Mouse (Mus musculus): ENCODE results near the gene Ear1. TPM values are rescaled to one million over a fixed set of nuclear protein-coding genes. Genes with fewer than 3 reads are reported as not detected.
"Not testable (repeated sequence)": the region's sequence is repeated elsewhere in the genome, so short reads cannot be mapped to it uniquely, and the experiment has no call there.

The Ear1 gene
- total and polyA plus RNA-seq, 2 experiments from 2014 or later, result not detected

- peak overlapping the region; percentile 39 for H3K4me2 ChIP-seq (ENCODE audit: low read depth, low read length)
- H3K27ac ChIP-seq (ENCODE audit: low read depth), result no peak overlapping the region
- H3K9ac ChIP-seq (replicated peaks; ENCODE audit: low read depth, low read length), result no peak overlapping the region
- 19% methylated on average over 14 of the region's 14 CpGs for WGBS
- DNase-seq (ENCODE audit: low spot score) (no peak), ATAC-seq (ENCODE audit: insufficient read depth, low read depth) (no peak)
- H3K27me3 ChIP-seq (ENCODE audit: control insufficient read depth, insufficient read depth, low read length), result no peaks in the 10 kb centered on the region
- TF ChIP-seq CTCF (IDR thresholded peaks at IDR 0.05; ENCODE audit: low read depth) (no peak), EP300 (IDR thresholded peaks at IDR 0.05; ENCODE audit: low read depth) (no peak)
- H3K9me3 ChIP-seq (replicated peaks; ENCODE audit: control insufficient read depth, low read length), result no peaks in the 10 kb centered on the region
- no peaks in the 10 kb centered on the region for H3K4me1 ChIP-seq (ENCODE audit: control insufficient read depth, insufficient read depth)
- H3K36me3 ChIP-seq (replicated peaks; ENCODE audit: control insufficient read depth, insufficient read depth, low read length), result no peaks in the 10 kb centered on the region
- H3K4me3 ChIP-seq (ENCODE audit: low read depth, low read length), result 0 out of 2 replicates have a peak overlapping the region, but pooled peaks have one; percentile 7
Measured at GRCm38 (mm10) chr14:43796069-43796904, 79.0 kb downstream of the Ear1 start.

GRCm38 (mm10) chr14:43793811-43794210 is 81.5 kb downstream of the Ear1 start:
- not testable (repeated sequence) for DNase-seq (ENCODE audit: low spot score); H3K27ac ChIP-seq (ENCODE audit: low read depth); H3K9me3 ChIP-seq (replicated peaks; ENCODE audit: control insufficient read depth, low read length); H3K4me3 ChIP-seq (ENCODE audit: low read depth, low read length); H3K9ac ChIP-seq (replicated peaks; ENCODE audit: low read depth, low read length); H3K36me3 ChIP-seq (replicated peaks; ENCODE audit: control insufficient read depth, insufficient read depth, low read length); H3K27me3 ChIP-seq (ENCODE audit: control insufficient read depth, insufficient read depth, low read length); ATAC-seq (ENCODE audit: insufficient read depth, low read depth); H3K4me2 ChIP-seq (ENCODE audit: low read depth, low read length); H3K4me1 ChIP-seq (ENCODE audit: control insufficient read depth, insufficient read depth)
- 66% methylated on average over 5 of the region's 5 CpGs for WGBS

GRCm38 (mm10) chr14:43784645-43785044 is 90.7 kb downstream of the Ear1 start, which contains the start of gene Gm8180:
TSS of gene Gm8180 (minus strand) at chr14:43784745.
- DNase-seq (ENCODE audit: low spot score); H3K9me3 ChIP-seq (replicated peaks; ENCODE audit: control insufficient read depth, low read length); H3K4me2 ChIP-seq (ENCODE audit: low read depth, low read length); ATAC-seq (ENCODE audit: insufficient read depth, low read depth); H3K27me3 ChIP-seq (ENCODE audit: control insufficient read depth, insufficient read depth, low read length); H3K4me3 ChIP-seq (ENCODE audit: low read depth, low read length); H3K4me1 ChIP-seq (ENCODE audit: control insufficient read depth, insufficient read depth); H3K27ac ChIP-seq (ENCODE audit: low read depth); H3K9ac ChIP-seq (replicated peaks; ENCODE audit: low read depth, low read length); H3K36me3 ChIP-seq (replicated peaks; ENCODE audit: control insufficient read depth, insufficient read depth, low read length): not testable (repeated sequence)
- WGBS, result 75% methylated on average over 3 of the region's 3 CpGs

Other genes with a start within 250 kb of the Ear1 start
- not detected in 2 replicates for gene Gm8165, start 198.3 kb downstream of the Ear1 start, total RNA-seq (2014; rRNA removed; ENCODE audit: low replicate concordance)
- not detected in 2 replicates for gene Gm8165, start 198.3 kb downstream of the Ear1 start, polyA plus RNA-seq (2015; fragmentation: Nextera tagmentation; extraction: Ambion mirVana)
- 0.08 TPM in 1 of 2 replicates, not detected in the other for gene Gm7324, start 177.7 kb downstream of the Ear1 start, total RNA-seq (2014; rRNA removed; ENCODE audit: low replicate concordance)
- gene Gm7324, start 177.7 kb downstream of the Ear1 start, polyA plus RNA-seq (2015; fragmentation: Nextera tagmentation; extraction: Ambion mirVana), result 0.55 and 0.59 TPM in 2 replicates
- gene Gm16506, start 148.0 kb downstream of the Ear1 start, total RNA-seq (2014; rRNA removed; ENCODE audit: low replicate concordance), result not detected in 2 replicates
- gene Gm16506, start 148.0 kb downstream of the Ear1 start, polyA plus RNA-seq (2015; fragmentation: Nextera tagmentation; extraction: Ambion mirVana), result not detected in 2 replicates
- gene Gm6526, start 127.7 kb downstream of the Ear1 start, total RNA-seq (2014; rRNA removed; ENCODE audit: low replicate concordance), result not detected in 2 replicates
- gene Gm6526, start 127.7 kb downstream of the Ear1 start, polyA plus RNA-seq (2015; fragmentation: Nextera tagmentation; extraction: Ambion mirVana), result not detected in 2 replicates
- not detected in 2 replicates for gene Gm8180, start 90.8 kb downstream of the Ear1 start, total RNA-seq (2014; rRNA removed; ENCODE audit: low replicate concordance)
- not detected in 2 replicates for gene Gm8180, start 90.8 kb downstream of the Ear1 start, polyA plus RNA-seq (2015; fragmentation: Nextera tagmentation; extraction: Ambion mirVana)
- not detected in 2 replicates for gene Ear10, start 48.0 kb upstream of the Ear1 start, total RNA-seq (2014; rRNA removed; ENCODE audit: low replicate concordance)
- gene Ear10, start 48.0 kb upstream of the Ear1 start, polyA plus RNA-seq (2015; fragmentation: Nextera tagmentation; extraction: Ambion mirVana), result not detected in 2 replicates
- gene Gm8113, start 49.9 kb upstream of the Ear1 start, total RNA-seq (2014; rRNA removed; ENCODE audit: low replicate concordance), result 12.9 and 20.5 TPM in 2 replicates
- gene Gm8113, start 49.9 kb upstream of the Ear1 start, polyA plus RNA-seq (2015; fragmentation: Nextera tagmentation; extraction: Ambion mirVana), result 32.3 and 33.7 TPM in 2 replicates
- gene Ang5, start 81.6 kb upstream of the Ear1 start, total RNA-seq (2014; rRNA removed; ENCODE audit: low replicate concordance), result not detected in 2 replicates
- not detected in 2 replicates for gene Ang5, start 81.6 kb upstream of the Ear1 start, polyA plus RNA-seq (2015; fragmentation: Nextera tagmentation; extraction: Ambion mirVana)
- gene Ang6, start 126.8 kb upstream of the Ear1 start, total RNA-seq (2014; rRNA removed; ENCODE audit: low replicate concordance), result not detected in 2 replicates
- not detected in 2 replicates for gene Ang6, start 126.8 kb upstream of the Ear1 start, polyA plus RNA-seq (2015; fragmentation: Nextera tagmentation; extraction: Ambion mirVana)
- gene Ear2, start 227.1 kb upstream of the Ear1 start, total RNA-seq (2014; rRNA removed; ENCODE audit: low replicate concordance), result not detected in 2 replicates
- 0.38 and 0.45 TPM in 2 replicates for gene Ear2, start 227.1 kb upstream of the Ear1 start, polyA plus RNA-seq (2015; fragmentation: Nextera tagmentation; extraction: Ambion mirVana)
- gene Gm3327, start 248.3 kb upstream of the Ear1 start, total RNA-seq (2014; rRNA removed; ENCODE audit: low replicate concordance), result not detected in 2 replicates
- gene Gm3327, start 248.3 kb upstream of the Ear1 start, polyA plus RNA-seq (2015; fragmentation: Nextera tagmentation; extraction: Ambion mirVana), result not detected in 2 replicates

All from heart, postnatal 0 days (tissue).